Mouse (Mus musculus): ENCODE results near the gene Ano4. TPM values are rescaled to one million over a fixed set of nuclear protein-coding genes. Genes with fewer than 3 reads are reported as not detected.

Ano4 gene
- polyA plus RNA-seq, 1 experiment from 2014 or later = 0.99 TPM

GRCm38 (mm10) chr10:89289290-89289689 is 55.3 kb downstream of the Ano4 start:
- no peak overlapping the region for H3K4me3 ChIP-seq (ENCODE audit: low read depth, low read length)
- no peaks in the 10 kb centered on the region for H3K27me3 ChIP-seq (ENCODE audit: insufficient read depth, low read length)
- WGBS = 81% methylated on average over 4 of the region's 4 CpGs
- H3K27ac ChIP-seq (ENCODE audit: low read depth) = no peak overlapping the region
- no peak for TF ChIP-seq CTCF (IDR thresholded peaks at IDR 0.05; ENCODE audit: low read depth)
- H3K4me2 ChIP-seq = no peak overlapping the region
- ATAC-seq (ENCODE audit: insufficient read depth) (no peak), DNase-seq (no peak)
- no peak overlapping the region for H3K9ac ChIP-seq
- no peaks in the 10 kb centered on the region for H3K36me3 ChIP-seq (ENCODE audit: insufficient read depth)
- H3K4me1 ChIP-seq (ENCODE audit: insufficient read depth) = no peaks in the 10 kb centered on the region
- no peaks in the 10 kb centered on the region for H3K9me3 ChIP-seq (ENCODE audit: low read depth, low read length)

- H3K36me3 ChIP-seq (ENCODE audit: insufficient read depth) = no peaks in the 10 kb centered on the region
- no peak overlapping the region for H3K4me3 ChIP-seq (ENCODE audit: low read depth, low read length)
- no peak overlapping the region for H3K27ac ChIP-seq (ENCODE audit: low read depth)
- no peak overlapping the region for H3K4me2 ChIP-seq
- H3K9ac ChIP-seq = no peak overlapping the region
- DNase-seq (no peak), ATAC-seq (ENCODE audit: insufficient read depth) (no peak)
- H3K9me3 ChIP-seq (ENCODE audit: low read depth, low read length) = no peaks in the 10 kb centered on the region
- H3K4me1 ChIP-seq (ENCODE audit: insufficient read depth) = no peaks in the 10 kb centered on the region
- no peak for TF ChIP-seq CTCF (IDR thresholded peaks at IDR 0.05; ENCODE audit: low read depth)
- WGBS = 67% methylated on average over 5 of the region's 5 CpGs
- H3K27me3 ChIP-seq (ENCODE audit: insufficient read depth, low read length) = no peaks in the 10 kb centered on the region
These were observed 64.2 kb downstream of the Ano4 start for GRCm38 (mm10) chr10:89280402-89280801.

- ATAC-seq (ENCODE audit: insufficient read depth) = no peak
- no peak overlapping the region for H3K9ac ChIP-seq
- no peak overlapping the region for H3K27ac ChIP-seq (ENCODE audit: low read depth)
- no peak overlapping the region for H3K4me2 ChIP-seq
- no peak for TF ChIP-seq CTCF (IDR thresholded peaks at IDR 0.05; ENCODE audit: low read depth)
- H3K4me3 ChIP-seq (ENCODE audit: low read depth, low read length) = no peak overlapping the region
- 82% methylated on average over 3 of the region's 3 CpGs for WGBS
- no peaks in the 10 kb centered on the region for H3K9me3 ChIP-seq (ENCODE audit: low read depth, low read length)
- no peaks in the 10 kb centered on the region for H3K27me3 ChIP-seq (ENCODE audit: insufficient read depth, low read length)
- no peak for DNase-seq
- H3K36me3 ChIP-seq (ENCODE audit: insufficient read depth) = no peaks in the 10 kb centered on the region
- no peaks in the 10 kb centered on the region for H3K4me1 ChIP-seq (ENCODE audit: insufficient read depth)
These were observed 71.4 kb downstream of the Ano4 start for GRCm38 (mm10) chr10:89273001-89273680.

GRCm38 (mm10) chr10:89267312-89267711 is 77.2 kb downstream of the Ano4 start:
- TF ChIP-seq CTCF (IDR thresholded peaks at IDR 0.05; ENCODE audit: low read depth) = no peak
- H3K4me2 ChIP-seq = no peak overlapping the region
- no peaks in the 10 kb centered on the region for H3K9me3 ChIP-seq (ENCODE audit: low read depth, low read length)
- ATAC-seq (ENCODE audit: insufficient read depth) (no peak), DNase-seq (no peak)
- H3K27me3 ChIP-seq (ENCODE audit: insufficient read depth, low read length) = no peaks in the 10 kb centered on the region
- H3K36me3 ChIP-seq (ENCODE audit: insufficient read depth) = no peaks in the 10 kb centered on the region
- no peak overlapping the region for H3K27ac ChIP-seq (ENCODE audit: low read depth)
- no peak overlapping the region for H3K9ac ChIP-seq
- H3K4me3 ChIP-seq (ENCODE audit: low read depth, low read length) = no peak overlapping the region
- 67% methylated on average over 3 of the region's 3 CpGs for WGBS
- no peaks in the 10 kb centered on the region for H3K4me1 ChIP-seq (ENCODE audit: insufficient read depth)

- no peaks in the 10 kb centered on the region for H3K36me3 ChIP-seq (ENCODE audit: insufficient read depth)
- H3K9ac ChIP-seq = no peak overlapping the region
- DNase-seq (no peak), ATAC-seq (ENCODE audit: insufficient read depth) (no peak)
- H3K4me2 ChIP-seq = no peak overlapping the region
- WGBS = 77% methylated on average over 4 of the region's 4 CpGs
- no peaks in the 10 kb centered on the region for H3K4me1 ChIP-seq (ENCODE audit: insufficient read depth)
- no peaks in the 10 kb centered on the region for H3K27me3 ChIP-seq (ENCODE audit: insufficient read depth, low read length)
- no peaks in the 10 kb centered on the region for H3K9me3 ChIP-seq (ENCODE audit: low read depth, low read length)
- H3K4me3 ChIP-seq (ENCODE audit: low read depth, low read length) = no peak overlapping the region
- TF ChIP-seq CTCF (IDR thresholded peaks at IDR 0.05; ENCODE audit: low read depth) = no peak
- H3K27ac ChIP-seq (ENCODE audit: low read depth) = no peak overlapping the region
These were observed 81.2 kb downstream of the Ano4 start for GRCm38 (mm10) chr10:89263396-89263795.

GRCm38 (mm10) chr10:89257457-89258381 is 86.8 kb downstream of the Ano4 start:
- H3K4me3 ChIP-seq (ENCODE audit: low read depth, low read length) = peak overlapping the region; percentile 30
- ATAC-seq (ENCODE audit: insufficient read depth) = peak; percentile 51; the same call in 1 of the 2 replicates
- H3K9me3 ChIP-seq (ENCODE audit: low read depth, low read length) = no peaks in the 10 kb centered on the region
- no peak overlapping the region; the same call in 1 of the 2 replicates for H3K9ac ChIP-seq
- H3K27me3 ChIP-seq (ENCODE audit: insufficient read depth, low read length) = peaks cover 5% of the 10 kb centered on the region; the same call in 1 of the 2 replicates
- peaks cover 10% of the 10 kb centered on the region; the same call in 1 of the 2 replicates for H3K4me1 ChIP-seq (ENCODE audit: insufficient read depth)
- no peak overlapping the region; the same call in 1 of the 2 replicates for H3K27ac ChIP-seq (ENCODE audit: low read depth)
- TF ChIP-seq CTCF (IDR thresholded peaks at IDR 0.05; ENCODE audit: low read depth) = no peak
- peak; percentile 44 for DNase-seq
- H3K4me2 ChIP-seq = peak overlapping the region; percentile 61
- H3K36me3 ChIP-seq (ENCODE audit: insufficient read depth) = no peaks in the 10 kb centered on the region
- 4% methylated on average over 16 of the region's 16 CpGs for WGBS

All from lung, embryonic 14.5 days (tissue).